Mouse (Mus musculus): ENCODE data around the gene Tcf3.

- TF ChIP-seq CTCF (IDR thresholded peaks at IDR 0.05; ENCODE audit: low read depth) (no peak), EP300 (IDR thresholded peaks at IDR 0.05; ENCODE audit: low read depth) (no peak)
Observed at GRCm38 (mm10) chr10:80387522-80387959, 45.9 kb downstream of the Tcf3 start, which contains the start of gene Mex3d.

Data from liver, embryonic 14.5 days (tissue).